Mouse (Mus musculus): ENCODE results near the gene Ssbp3. TPM values are rescaled to one million over a fixed set of nuclear protein-coding genes. Genes with fewer than 3 reads are reported as not detected.

Ssbp3 gene
- polyA plus RNA-seq, 1 experiment from 2014 or later = 108 TPM

DNA sequence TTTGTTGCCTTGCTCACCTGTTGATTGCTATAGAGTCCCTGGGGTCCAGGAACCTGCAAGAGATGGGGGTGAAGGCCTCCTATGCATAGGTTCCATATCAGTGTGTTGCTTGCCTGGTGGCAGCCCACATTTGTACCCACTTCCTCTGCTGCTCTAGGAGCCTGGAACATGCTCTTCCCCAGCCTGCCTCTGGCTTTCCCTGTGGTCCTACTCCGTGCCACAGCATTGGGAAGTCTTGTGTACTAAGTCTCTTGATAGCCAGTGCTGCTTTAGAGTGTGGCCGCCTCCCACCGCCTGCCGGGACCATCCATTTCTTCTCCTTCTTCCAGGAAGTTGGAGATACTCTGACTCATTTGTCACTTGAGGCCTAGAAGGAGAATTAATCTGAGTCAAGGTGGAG lies 13.7 kb downstream of the Ssbp3 start:
- no peak for ATAC-seq (replicated peaks; ENCODE audit: low FRiP score)
- Histone ChIP-seq H3K9ac (no peak overlapping the region), H3K9me3 (replicated peaks) (no peaks in the 10 kb centered on the region), H3K36me3 (peaks cover 95% of the 10 kb centered on the region), H3K27ac (no peak overlapping the region), H3K4me3 (replicated peaks) (no peak overlapping the region), H3K4me2 (no peak overlapping the region), H3K27me3 (no peaks in the 10 kb centered on the region), H3K4me1 (peaks cover 17% of the 10 kb centered on the region)
- WGBS = 84% methylated on average over 4 of the region's 4 CpGs

DNA sequence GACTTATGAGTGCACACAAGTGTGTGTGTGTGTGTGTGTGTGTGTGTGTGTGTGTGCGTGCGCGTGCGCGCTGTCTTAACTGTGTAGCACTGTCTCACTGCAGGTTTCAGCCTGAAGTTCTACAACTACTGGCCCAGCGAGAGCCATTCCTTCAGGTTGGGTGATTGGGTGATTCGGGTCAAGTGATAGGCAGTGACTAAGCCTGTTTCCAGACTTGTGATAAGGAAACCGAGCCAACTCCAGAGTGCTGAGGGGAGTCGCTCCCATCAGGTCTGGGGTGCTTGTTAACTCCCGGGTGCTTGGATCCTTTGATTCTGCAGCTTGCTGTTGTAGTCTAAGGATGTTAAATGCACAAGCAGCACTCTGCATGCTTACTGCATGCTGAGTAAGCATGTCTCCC lies 14.4 kb downstream of the Ssbp3 start:
- Histone ChIP-seq H3K27me3 (no peaks in the 10 kb centered on the region), H3K9me3 (replicated peaks) (no peaks in the 10 kb centered on the region), H3K36me3 (peaks cover 89% of the 10 kb centered on the region), H3K4me2 (no peak overlapping the region), H3K27ac (no peak overlapping the region), H3K9ac (no peak overlapping the region), H3K4me1 (peaks cover 17% of the 10 kb centered on the region), H3K4me3 (replicated peaks) (no peak overlapping the region)
- WGBS = 84% methylated on average over 10 of the region's 10 CpGs
- ATAC-seq (replicated peaks; ENCODE audit: low FRiP score) = no peak

- no peaks in the 10 kb centered on the region for H3K9me3 ChIP-seq (replicated peaks)
- H3K9ac ChIP-seq = no peak overlapping the region
- H3K4me2 ChIP-seq = no peak overlapping the region
- 85% methylated on average over 9 of the region's 9 CpGs for WGBS
- no peak for ATAC-seq (replicated peaks; ENCODE audit: low FRiP score)
- no peak overlapping the region for H3K4me3 ChIP-seq (replicated peaks)
- H3K27me3 ChIP-seq = no peaks in the 10 kb centered on the region
- H3K4me1 ChIP-seq = peaks cover 5% of the 10 kb centered on the region
- H3K27ac ChIP-seq = no peak overlapping the region
- H3K36me3 ChIP-seq = peaks cover 86% of the 10 kb centered on the region
Measured at GRCm38 (mm10) chr4:106926401-106926800, 15.9 kb downstream of the Ssbp3 start.

DNA sequence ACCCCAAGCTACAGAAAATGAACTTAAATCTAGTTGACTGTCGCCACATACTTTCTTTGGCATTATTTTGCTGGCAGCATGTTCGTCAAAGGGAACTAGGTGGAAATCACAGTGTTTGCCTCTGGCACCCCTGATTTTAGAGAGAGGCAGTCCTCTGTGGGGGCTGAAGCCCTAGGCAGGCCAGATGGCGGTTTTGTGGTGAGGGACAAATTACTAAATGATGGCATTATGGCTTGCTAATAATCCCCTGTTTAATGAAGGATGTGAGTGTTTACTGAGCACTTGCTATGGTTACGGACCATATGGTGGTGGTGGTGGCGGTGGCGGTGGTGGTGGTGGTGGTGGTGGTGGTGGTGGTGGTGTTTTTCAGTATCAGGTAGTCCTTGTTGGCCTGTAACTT lies 16.5 kb downstream of the Ssbp3 start:
- 84% methylated on average over 6 of the region's 6 CpGs for WGBS
- H3K27me3 ChIP-seq = no peaks in the 10 kb centered on the region
- peaks cover 86% of the 10 kb centered on the region for H3K36me3 ChIP-seq

GRCm38 (mm10) chr4:106928961-106929360 lies 18.5 kb downstream of the Ssbp3 start:
- 77% methylated on average over 7 of the region's 7 CpGs for WGBS
- H3K4me1 ChIP-seq = peaks cover 21% of the 10 kb centered on the region
- no peak overlapping the region for H3K9ac ChIP-seq
- no peak overlapping the region for H3K27ac ChIP-seq
- ATAC-seq (replicated peaks; ENCODE audit: low FRiP score) = no peak
- H3K4me3 ChIP-seq (replicated peaks) = no peak overlapping the region
- no peaks in the 10 kb centered on the region for H3K9me3 ChIP-seq (replicated peaks)
- no peak overlapping the region for H3K4me2 ChIP-seq
- H3K27me3 ChIP-seq = no peaks in the 10 kb centered on the region
- peaks cover 86% of the 10 kb centered on the region for H3K36me3 ChIP-seq

More for the DNA sequence above, 16.5 kb downstream of the Ssbp3 start:
- no peak overlapping the region for H3K9ac ChIP-seq
- H3K4me2 ChIP-seq = no peak overlapping the region
- peaks cover 3% of the 10 kb centered on the region for H3K4me1 ChIP-seq
- no peaks in the 10 kb centered on the region for H3K9me3 ChIP-seq (replicated peaks)
- H3K4me3 ChIP-seq (replicated peaks) = no peak overlapping the region
- no peak for ATAC-seq (replicated peaks; ENCODE audit: low FRiP score)
- H3K27ac ChIP-seq = no peak overlapping the region

- no peak overlapping the region for H3K9ac ChIP-seq
- no peak overlapping the region for H3K4me2 ChIP-seq
- WGBS = 88% methylated on average over 7 of the region's 7 CpGs
- H3K4me1 ChIP-seq = peaks cover 49% of the 10 kb centered on the region
- peaks cover 73% of the 10 kb centered on the region for H3K36me3 ChIP-seq
- H3K9me3 ChIP-seq (replicated peaks) = no peaks in the 10 kb centered on the region
- ATAC-seq (replicated peaks; ENCODE audit: low FRiP score) = no peak
- peak overlapping the region; percentile 19 for H3K27ac ChIP-seq
- H3K4me3 ChIP-seq (replicated peaks) = no peak overlapping the region
- H3K27me3 ChIP-seq = no peaks in the 10 kb centered on the region
Measured at GRCm38 (mm10) chr4:106932583-106932982, 22.1 kb downstream of the Ssbp3 start.

- H3K4me2 ChIP-seq = no peak overlapping the region
- 66% methylated on average over 9 of the region's 9 CpGs for WGBS
- ATAC-seq (replicated peaks; ENCODE audit: low FRiP score) = no peak
- H3K36me3 ChIP-seq = peaks cover 60% of the 10 kb centered on the region
- no peaks in the 10 kb centered on the region for H3K9me3 ChIP-seq (replicated peaks)
- no peak overlapping the region for H3K9ac ChIP-seq
- peaks cover 62% of the 10 kb centered on the region for H3K4me1 ChIP-seq
- no peaks in the 10 kb centered on the region for H3K27me3 ChIP-seq
- no peak overlapping the region for H3K4me3 ChIP-seq (replicated peaks)
- peak overlapping the region; percentile 19; the same call in 1 of the 2 replicates for H3K27ac ChIP-seq
Measured at GRCm38 (mm10) chr4:106933813-106934482, 23.4 kb downstream of the Ssbp3 start.

- H3K9ac ChIP-seq = no peak overlapping the region
- no peaks in the 10 kb centered on the region for H3K27me3 ChIP-seq
- H3K4me3 ChIP-seq (replicated peaks) = no peak overlapping the region
- 63% methylated on average over 12 of the region's 12 CpGs for WGBS
- H3K27ac ChIP-seq = peak overlapping the region; percentile 7; the same call in 1 of the 2 replicates
- peaks cover 73% of the 10 kb centered on the region for H3K4me1 ChIP-seq
- no peak for ATAC-seq (replicated peaks; ENCODE audit: low FRiP score)
- H3K36me3 ChIP-seq = peaks cover 57% of the 10 kb centered on the region
- H3K9me3 ChIP-seq (replicated peaks) = no peaks in the 10 kb centered on the region
- H3K4me2 ChIP-seq = no peak overlapping the region
Measured at GRCm38 (mm10) chr4:106934931-106935582, 24.6 kb downstream of the Ssbp3 start.

- no peaks in the 10 kb centered on the region for H3K27me3 ChIP-seq
- ATAC-seq (replicated peaks; ENCODE audit: low FRiP score) = no peak
- WGBS = 52% methylated on average over 2 of the region's 2 CpGs
- no peaks in the 10 kb centered on the region for H3K9me3 ChIP-seq (replicated peaks)
- peaks cover 76% of the 10 kb centered on the region for H3K4me1 ChIP-seq
- peaks cover 53% of the 10 kb centered on the region for H3K36me3 ChIP-seq
- H3K27ac ChIP-seq = peak overlapping the region; percentile 7; the same call in 1 of the 2 replicates
- H3K9ac ChIP-seq = no peak overlapping the region
- H3K4me3 ChIP-seq (replicated peaks) = no peak overlapping the region
- no peak overlapping the region for H3K4me2 ChIP-seq
Measured at GRCm38 (mm10) chr4:106935583-106935935, 25.1 kb downstream of the Ssbp3 start.

DNA sequence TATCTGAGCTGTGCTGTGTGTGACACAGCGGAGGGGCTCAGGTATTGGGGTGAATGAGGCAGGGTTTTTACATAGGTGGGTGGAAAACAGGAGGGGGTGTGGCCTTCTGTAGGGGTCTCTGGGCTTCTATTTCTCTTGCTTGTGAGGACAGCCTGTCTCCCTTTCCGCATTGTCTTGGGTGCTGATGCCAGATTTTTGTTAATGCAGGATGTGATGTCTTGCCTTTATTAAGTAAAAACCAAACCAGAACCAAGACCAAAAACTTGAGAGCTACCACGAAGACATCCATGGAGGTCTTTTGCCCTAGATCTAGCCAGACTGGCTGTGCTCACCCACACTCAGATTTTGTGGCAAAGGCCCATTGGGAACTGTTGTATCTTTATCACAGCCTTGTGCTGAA lies 25.5 kb downstream of the Ssbp3 start:
- Histone ChIP-seq H3K27me3 (no peaks in the 10 kb centered on the region), H3K9me3 (replicated peaks) (no peaks in the 10 kb centered on the region), H3K4me2 (no peak overlapping the region), H3K4me1 (peaks cover 81% of the 10 kb centered on the region), H3K27ac (peak overlapping the region; percentile 81), H3K36me3 (peaks cover 48% of the 10 kb centered on the region), H3K9ac (no peak overlapping the region), H3K4me3 (replicated peaks) (no peak overlapping the region)
- no peak for ATAC-seq (replicated peaks; ENCODE audit: low FRiP score)
- 62% methylated on average over 3 of the region's 3 CpGs for WGBS

- 0 out of 2 replicates have a peak overlapping the region, but pooled peaks have one; percentile 21 for H3K9ac ChIP-seq
- H3K4me1 ChIP-seq = peaks cover 88% of the 10 kb centered on the region
- H3K4me2 ChIP-seq = peak overlapping the region; percentile 10; the same call in 1 of the 2 replicates
- peaks cover 41% of the 10 kb centered on the region for H3K36me3 ChIP-seq
- WGBS = 23% methylated on average over 8 of the region's 8 CpGs
- peak overlapping the region; percentile 81 for H3K27ac ChIP-seq
- H3K27me3 ChIP-seq = no peaks in the 10 kb centered on the region
- ATAC-seq (replicated peaks; ENCODE audit: low FRiP score) = no peak
- no peak overlapping the region for H3K4me3 ChIP-seq (replicated peaks)
- no peaks in the 10 kb centered on the region for H3K9me3 ChIP-seq (replicated peaks)
Measured at GRCm38 (mm10) chr4:106936741-106937140, 26.2 kb downstream of the Ssbp3 start.

GRCm38 (mm10) chr4:106938506-106939222 lies 28.2 kb downstream of the Ssbp3 start:
- peak overlapping the region; percentile 79; the same call in 1 of the 2 replicates for H3K27ac ChIP-seq
- H3K4me1 ChIP-seq = peaks cover 91% of the 10 kb centered on the region
- H3K36me3 ChIP-seq = peaks cover 28% of the 10 kb centered on the region
- no peaks in the 10 kb centered on the region for H3K9me3 ChIP-seq (replicated peaks)
- ATAC-seq (replicated peaks; ENCODE audit: low FRiP score) = no peak
- H3K27me3 ChIP-seq = no peaks in the 10 kb centered on the region
- no peak overlapping the region for H3K4me3 ChIP-seq (replicated peaks)
- WGBS = 52% methylated on average over 8 of the region's 8 CpGs
- H3K9ac ChIP-seq = no peak overlapping the region
- H3K4me2 ChIP-seq = no peak overlapping the region
